Mouse (Mus musculus) liver, embryonic 14.5 days (tissue): ENCODE measurements at regions not wholly inside any gene's neighbourhood (a gene's known extent, or its start where the extent isn't known, plus 50 kb on each side); places are given as distances from the start of the nearest gene placed in this dataset.

ENCODE experiments used
- CTCF ChIP-seq: IDR thresholded peaks from 2 replicates; pipeline ENCODE4 v1.5.1; 2016; ENCODE audit warnings: antibody characterized with exemption, low read depth, control low read depth
- EP300 ChIP-seq: IDR thresholded peaks from 2 replicates; pipeline ENCODE4 v1.6.1; 2016; ENCODE audit warnings: antibody characterized with exemption, low read depth

- TF ChIP-seq CTCF (no peak), EP300 (no peak)
Observed at GRCm38 (mm10) chr2:72662396-72662795, 186.4 kb downstream of the Cdca7 start.
